ENCODE assay signal across 24 mouse cellular contexts in the genomic region with DNA sequence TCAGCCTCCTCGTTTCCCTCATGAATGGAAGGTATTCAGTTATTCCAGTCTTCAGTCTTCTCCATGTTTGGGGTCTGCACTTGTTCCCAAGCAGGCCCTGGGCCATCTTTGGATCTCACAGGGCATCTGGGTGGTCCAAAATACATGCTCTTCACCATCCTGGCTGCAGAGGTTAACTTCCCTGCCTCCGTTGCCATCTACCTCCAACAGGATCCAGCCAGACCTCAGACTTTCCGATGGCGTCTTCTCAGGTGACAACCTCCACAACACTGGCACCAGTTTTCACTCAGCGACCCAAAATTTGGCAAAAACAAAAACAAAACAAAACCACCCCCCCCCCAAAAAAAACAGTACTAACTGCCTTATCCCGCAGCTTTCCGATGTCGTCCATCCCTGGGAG. TPM values are rescaled to one million over a fixed set of nuclear protein-coding genes. Genes with fewer than 3 reads are reported as not detected.
DNase-seq lines count a peak whose midpoint lies in the region; ATAC-seq lines count a peak whose summit lies in the region.
"Had no signal": no experiment of that assay in that cellular context is flagged by ENCODE, and none has a peak within 500 bp of the region (broad histone marks: within the 10 kb centered on the region; RNA-seq: fewer than 3 reads in every experiment).

No protein-coding gene starts in this region.

- DNase-seq in heart, embryonic 10.5 days (ENCODE audit: low spot score): peak; percentile 62
- DNase-seq in intestine, embryonic 14.5 days (ENCODE audit: low spot score): peak; percentile 44
- DNase-seq: adrenal gland, postnatal 10 days; adrenal gland, postnatal 36 days; B cell, adult 2 months; cerebellum, adult 18-20 months; cerebellum, adult 9-10 months; cerebellum, postnatal 14 days; gastrocnemius, postnatal 10 days; gastrocnemius, postnatal 36 days; heart, postnatal 36 days had no signal

- peaks cover 19% of the 10 kb centered on the region for H3K4me1 ChIP-seq in heart, embryonic 10.5 days
- H3K4me1 ChIP-seq in heart, embryonic 11.5 days (ENCODE audit: control insufficient read depth, insufficient read depth, low read length): peaks cover 5% of the 10 kb centered on the region; the same call in 1 of the 2 replicates
- no peaks in the 10 kb centered on the region for H3K4me1 ChIP-seq in intestine, embryonic 14.5 days (replicated peaks; ENCODE audit: control insufficient read depth, insufficient read depth, low read length)
- no peaks in the 10 kb centered on the region for H3K4me1 ChIP-seq in intestine, embryonic 15.5 days (replicated peaks)
- no peaks in the 10 kb centered on the region for H3K4me1 ChIP-seq in midbrain, embryonic 12.5 days
- 0 out of 2 replicates have a peak, but pooled peaks cover 4% of the 10 kb centered on the region for H3K4me1 ChIP-seq in midbrain, embryonic 15.5 days
- H3K4me1 ChIP-seq: forebrain, embryonic 10.5 days; forebrain, embryonic 13.5 days; hindbrain, embryonic 10.5 days had no signal

- peak overlapping the region; percentile 62; the same call in 1 of the 2 replicates for H3K27ac ChIP-seq in heart, embryonic 10.5 days
- no peak overlapping the region for H3K27ac ChIP-seq in heart, embryonic 11.5 days (ENCODE audit: low read depth, low read length)
- no peak overlapping the region for H3K27ac ChIP-seq in intestine, embryonic 14.5 days (ENCODE audit: low read depth)
- H3K27ac ChIP-seq in intestine, embryonic 15.5 days: no peak overlapping the region
- H3K27ac ChIP-seq in midbrain, embryonic 12.5 days (replicated peaks): 0 out of 2 replicates have a peak overlapping the region, but pooled peaks have one; percentile 36
- H3K27ac ChIP-seq in midbrain, embryonic 15.5 days: no peak overlapping the region
- H3K27ac ChIP-seq: forebrain, embryonic 10.5 days; forebrain, embryonic 13.5 days; hindbrain, embryonic 10.5 days; hindbrain, embryonic 13.5 days had no signal

- no peak overlapping the region for H3K4me3 ChIP-seq in heart, embryonic 10.5 days
- no peak overlapping the region for H3K4me3 ChIP-seq in heart, embryonic 11.5 days (ENCODE audit: low read depth, low read length)
- no peak overlapping the region for H3K4me3 ChIP-seq in intestine, embryonic 14.5 days (ENCODE audit: low read depth, low read length)
- no peak overlapping the region for H3K4me3 ChIP-seq in intestine, embryonic 15.5 days (replicated peaks)
- no peak overlapping the region for H3K4me3 ChIP-seq in midbrain, embryonic 12.5 days
- H3K4me3 ChIP-seq in midbrain, embryonic 15.5 days: no peak overlapping the region
- H3K4me3 ChIP-seq: forebrain, embryonic 10.5 days; forebrain, embryonic 13.5 days; hindbrain, embryonic 10.5 days; hindbrain, embryonic 13.5 days had no signal

- no peaks in the 10 kb centered on the region for H3K27me3 ChIP-seq in heart, embryonic 10.5 days (ENCODE audit: insufficient read depth, poor library complexity, severe bottlenecking)
- H3K27me3 ChIP-seq in heart, embryonic 11.5 days (ENCODE audit: control insufficient read depth, insufficient read depth, low read length): no peaks in the 10 kb centered on the region
- 0 out of 2 replicates have a peak, but pooled peaks cover 2% of the 10 kb centered on the region for H3K27me3 ChIP-seq in intestine, embryonic 14.5 days (replicated peaks; ENCODE audit: control insufficient read depth, insufficient read depth, low read length)
- H3K27me3 ChIP-seq in intestine, embryonic 15.5 days (replicated peaks): peaks cover 7% of the 10 kb centered on the region; the same call in 1 of the 2 replicates
- no peaks in the 10 kb centered on the region for H3K27me3 ChIP-seq in midbrain, embryonic 12.5 days
- H3K27me3 ChIP-seq in midbrain, embryonic 15.5 days (replicated peaks): no peaks in the 10 kb centered on the region
- H3K27me3 ChIP-seq: CH12.LX; forebrain, embryonic 13.5 days; hindbrain, embryonic 13.5 days had no signal

- no peaks in the 10 kb centered on the region for H3K9me3 ChIP-seq in heart, embryonic 10.5 days
- H3K9me3 ChIP-seq in heart, embryonic 11.5 days (replicated peaks; ENCODE audit: control insufficient read depth, low read length): no peaks in the 10 kb centered on the region
- H3K9me3 ChIP-seq in intestine, embryonic 14.5 days (ENCODE audit: control insufficient read depth, low read length): peaks cover 7% of the 10 kb centered on the region; the same call in 1 of the 2 replicates
- no peaks in the 10 kb centered on the region for H3K9me3 ChIP-seq in intestine, embryonic 15.5 days
- H3K9me3 ChIP-seq in midbrain, embryonic 12.5 days: peaks cover 7% of the 10 kb centered on the region
- no peaks in the 10 kb centered on the region for H3K9me3 ChIP-seq in midbrain, embryonic 15.5 days

- no peaks in the 10 kb centered on the region for H3K36me3 ChIP-seq in heart, embryonic 10.5 days
- no peaks in the 10 kb centered on the region for H3K36me3 ChIP-seq in heart, embryonic 11.5 days (ENCODE audit: control insufficient read depth, insufficient read depth, low read length)
- no peaks in the 10 kb centered on the region for H3K36me3 ChIP-seq in intestine, embryonic 14.5 days (ENCODE audit: control insufficient read depth, insufficient read depth, low read length)
- H3K36me3 ChIP-seq in intestine, embryonic 15.5 days: no peaks in the 10 kb centered on the region
- H3K36me3 ChIP-seq in midbrain, embryonic 12.5 days: no peaks in the 10 kb centered on the region
- no peaks in the 10 kb centered on the region for H3K36me3 ChIP-seq in midbrain, embryonic 15.5 days (replicated peaks)
- H3K36me3 ChIP-seq: forebrain, embryonic 10.5 days; G1E; hindbrain, embryonic 10.5 days; hindbrain, embryonic 13.5 days had no signal

- H3K9ac ChIP-seq in heart, embryonic 11.5 days (ENCODE audit: low read depth, low read length): no peak overlapping the region
- H3K9ac ChIP-seq in intestine, embryonic 14.5 days (ENCODE audit: low read length): no peak overlapping the region
- no peak overlapping the region for H3K9ac ChIP-seq in intestine, embryonic 15.5 days
- no peak overlapping the region for H3K9ac ChIP-seq in midbrain, embryonic 12.5 days (replicated peaks)
- H3K9ac ChIP-seq in midbrain, embryonic 15.5 days: no peak overlapping the region
- H3K9ac ChIP-seq: forebrain, embryonic 13.5 days; hindbrain, embryonic 13.5 days had no signal

- WGBS in heart, embryonic 10.5 days: 48% methylated on average over 8 of the region's 8 CpGs
- WGBS in heart, embryonic 11.5 days (ENCODE audit: insufficient replicate concordance): 50% methylated on average over 8 of the region's 8 CpGs
- WGBS in intestine, embryonic 14.5 days: 63% methylated on average over 8 of the region's 8 CpGs
- 68% methylated on average over 8 of the region's 8 CpGs for WGBS in intestine, embryonic 15.5 days
- 77% methylated on average over 8 of the region's 8 CpGs for WGBS in midbrain, embryonic 12.5 days
- WGBS in midbrain, embryonic 15.5 days: 80% methylated on average over 8 of the region's 8 CpGs

- no peak overlapping the region for H3K4me2 ChIP-seq in heart, embryonic 11.5 days
- H3K4me2 ChIP-seq in intestine, embryonic 14.5 days (ENCODE audit: low read length): no peak overlapping the region
- H3K4me2 ChIP-seq in intestine, embryonic 15.5 days (replicated peaks): no peak overlapping the region
- no peak overlapping the region for H3K4me2 ChIP-seq in midbrain, embryonic 12.5 days (replicated peaks)
- H3K4me2 ChIP-seq in midbrain, embryonic 15.5 days: no peak overlapping the region
- H3K4me2 ChIP-seq: forebrain, embryonic 13.5 days; hindbrain, embryonic 13.5 days had no signal

- no peak for ATAC-seq in heart, embryonic 11.5 days (replicated peaks; ENCODE audit: insufficient number of reproducible peaks, low FRiP score, low TSS enrichment)
- ATAC-seq in intestine, embryonic 14.5 days (replicated peaks; ENCODE audit: low FRiP score, low TSS enrichment, low read depth): no peak
- ATAC-seq in intestine, embryonic 15.5 days: no peak
- no peak for ATAC-seq in midbrain, embryonic 12.5 days (ENCODE audit: low FRiP score, low read depth)
- ATAC-seq in midbrain, embryonic 15.5 days (replicated peaks): no peak
- ATAC-seq: forebrain, embryonic 13.5 days; hindbrain, embryonic 16.5 days; Patski had no signal

RNA-seq across cellular contexts. Expression of gene Six3, which starts 50.0 kb away (rescaled TPM):
- 0.06 TPM in 1 of 2 replicates, not detected in the other for polyA plus RNA-seq in heart, embryonic 10.5 days (2016; fragmentation: Nextera tagmentation; extraction: Ambion mirVana)
- not detected in 2 replicates for polyA plus RNA-seq in heart, embryonic 11.5 days (2014; fragmentation: Nextera tagmentation; extraction: Ambion mirVana)
- polyA plus RNA-seq in intestine, embryonic 14.5 days (2014; fragmentation: Nextera tagmentation; extraction: Ambion mirVana): not detected in 2 replicates
- polyA plus RNA-seq in intestine, embryonic 15.5 days (2015; fragmentation: Nextera tagmentation; extraction: Ambion mirVana): not detected in 2 replicates
- 19.8 and 25.1 TPM in 2 replicates for polyA plus RNA-seq in midbrain, embryonic 12.5 days (2016; fragmentation: Nextera tagmentation; extraction: Ambion mirVana)
- 30.2 and 30.4 TPM in 2 replicates for polyA plus RNA-seq in midbrain, embryonic 15.5 days (2015; fragmentation: Nextera tagmentation; extraction: Ambion mirVana)
- polyA plus RNA-seq: G1E; heart, postnatal 0 days had no signal

Comparison
In these comparisons a context has a peak if more than half of its experiments do, and no peak if none do; other contexts are left out.
1. H3K27ac ChIP-seq: peak in heart, embryonic 10.5 days (single experiment) and midbrain, embryonic 12.5 days (single experiment); none in heart, embryonic 11.5 days (single experiment), intestine, embryonic 14.5 days (single experiment), intestine, embryonic 15.5 days (single experiment) and midbrain, embryonic 15.5 days (single experiment).
2. RNA of gene Six3, which starts 50.0 kb away (polyA plus RNA-seq): 30.2 to 30.4 TPM in midbrain, embryonic 15.5 days and 19.8 to 25.1 TPM in midbrain, embryonic 12.5 days; 0.06 TPM in heart, embryonic 10.5 days, not detected in heart, embryonic 11.5 days, not detected in intestine, embryonic 14.5 days and not detected in intestine, embryonic 15.5 days; every median in the first group is over 10 times any median in the second.